Mouse (Mus musculus) bone marrow macrophage, adult 2 months (primary cell): ENCODE data around the gene Shb. TPM values are rescaled to one million over a fixed set of nuclear protein-coding genes. Genes with fewer than 3 reads are reported as not detected.

Experiments used
- H3K27ac ChIP-seq: 2 replicates; pipeline ENCODE4 v1.5.1; 2012; ENCODE audit warnings: low read depth, low read length; ENCODE audit not compliant: insufficient read depth
- H3K4me1 ChIP-seq: 2 replicates; pipeline ENCODE4 v1.6.1; 2012; ENCODE audit warnings: low read length; ENCODE audit not compliant: control insufficient read depth, insufficient read depth
- H3K4me3 ChIP-seq: 2 replicates; pipeline ENCODE4 v1.5.1; 2012; ENCODE audit warnings: mild to moderate bottlenecking, low read length, moderate library complexity; ENCODE audit not compliant: insufficient read depth
- CTCF ChIP-seq: IDR thresholded peaks from 2 replicates; pipeline ENCODE4 v1.5.1; 2012; ENCODE audit warnings: low read depth, mild to moderate bottlenecking, low read length, moderate library complexity
- POLR2A ChIP-seq: IDR thresholded peaks from 2 replicates; pipeline ENCODE4 v1.6.1; 2012; ENCODE audit warnings: mild to moderate bottlenecking, low read depth, low read length, borderline replicate concordance
- polyA plus RNA-seq: library from polyadenylated mRNA; stranded (reverse); fragments of >200 nt; gene quantifications from 2 replicates; pipeline ENCODE4 v1.2.4, GENCODE M21; 2012; ENCODE audit not compliant: missing spikeins, insufficient read depth, insufficient read length

The Shb gene
- polyA plus RNA-seq, 1 experiment = 9.8 TPM

DNA sequence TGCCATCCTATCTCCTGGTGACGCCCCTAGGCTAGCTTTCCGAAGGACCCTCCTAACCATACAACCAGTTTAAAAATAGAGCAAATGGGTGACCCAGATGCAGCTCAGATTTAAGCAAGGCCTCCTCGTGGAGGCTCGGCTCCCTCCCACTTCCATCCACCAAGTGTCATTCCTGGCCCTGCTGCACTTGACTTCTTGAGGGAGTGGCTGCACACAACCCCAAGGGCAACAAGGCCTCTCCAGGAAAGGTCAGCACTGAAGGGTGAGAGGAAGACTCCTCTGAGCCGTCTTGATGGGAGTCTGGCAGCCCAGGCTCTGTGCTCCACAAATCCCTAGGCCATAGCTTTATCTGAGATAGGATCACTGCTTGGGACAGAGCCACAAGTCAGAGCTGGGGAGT lies 25.7 kb downstream of the Shb start:
- no peak overlapping the region for H3K4me3 ChIP-seq
- H3K27ac ChIP-seq = no peak overlapping the region
- no peak for TF ChIP-seq CTCF
- TF ChIP-seq POLR2A = no peak
- H3K4me1 ChIP-seq = peaks cover 21% of the 10 kb centered on the region

DNA sequence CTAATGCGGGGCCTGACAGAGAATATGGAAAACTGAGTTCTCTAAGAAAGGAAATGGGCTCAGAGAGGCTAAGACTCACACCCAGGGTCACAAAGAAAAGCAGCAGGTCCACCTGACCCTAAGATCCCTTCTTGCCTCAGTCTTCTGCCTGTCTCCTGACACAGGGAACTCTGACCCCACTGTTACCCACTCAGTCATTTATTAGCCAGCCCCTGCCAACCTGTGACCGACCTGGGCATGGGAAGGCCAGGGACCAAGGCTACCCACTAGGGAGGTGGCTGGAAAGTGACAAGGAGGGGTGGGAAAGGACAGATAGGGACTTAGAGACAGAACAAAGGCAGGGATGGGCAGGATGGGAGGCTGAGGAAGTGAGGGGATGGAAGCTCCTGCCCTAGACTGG lies 26.6 kb downstream of the Shb start:
- TF ChIP-seq CTCF = no peak
- no peak for TF ChIP-seq POLR2A
- H3K4me1 ChIP-seq = peaks cover 16% of the 10 kb centered on the region
- no peak overlapping the region for H3K27ac ChIP-seq
- H3K4me3 ChIP-seq = no peak overlapping the region

DNA sequence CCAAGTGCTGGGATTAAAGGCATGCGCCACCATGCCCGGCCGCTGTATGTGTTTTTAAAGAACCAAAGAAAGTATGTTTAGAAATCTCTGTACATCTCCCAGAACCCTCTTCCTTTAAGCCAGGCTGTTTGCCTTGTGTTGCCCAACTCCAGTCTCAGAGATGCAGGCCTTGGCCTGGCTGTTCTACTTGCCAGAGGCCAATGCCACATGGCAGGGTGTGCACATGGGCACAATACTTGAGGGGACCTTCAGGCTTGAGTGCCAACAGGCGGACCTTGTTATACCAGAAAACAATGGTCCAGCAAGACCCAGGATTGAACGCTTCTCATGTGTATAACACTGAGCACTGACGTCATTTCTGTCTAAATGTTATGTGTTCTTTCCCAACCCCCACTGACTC lies 27.1 kb downstream of the Shb start:
- no peak overlapping the region for H3K4me3 ChIP-seq
- TF ChIP-seq POLR2A (no peak), CTCF (no peak)
- no peak overlapping the region for H3K27ac ChIP-seq
- H3K4me1 ChIP-seq = peaks cover 16% of the 10 kb centered on the region

DNA sequence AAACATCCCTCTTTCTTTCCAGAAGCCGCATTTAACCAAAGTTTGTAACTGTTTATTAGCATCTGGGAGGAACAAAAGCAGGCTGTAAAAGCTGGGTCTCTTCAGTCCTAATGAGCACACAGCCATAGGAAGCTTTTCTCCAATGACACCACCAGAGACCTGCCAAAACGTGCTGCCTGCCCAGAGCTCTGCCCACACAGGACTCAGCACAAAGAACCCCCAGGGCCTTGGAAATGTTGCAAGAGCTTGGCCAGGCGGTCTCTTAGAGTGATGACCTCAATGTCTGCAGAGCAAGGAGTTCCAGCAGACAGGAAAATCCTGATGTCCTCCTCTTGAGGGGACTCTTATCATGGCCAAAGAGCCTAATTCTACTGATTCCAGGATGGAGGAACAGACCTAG lies 28.5 kb downstream of the Shb start:
- Histone ChIP-seq H3K4me1 (peaks cover 15% of the 10 kb centered on the region), H3K4me3 (no peak overlapping the region), H3K27ac (no peak overlapping the region)
- no peak for TF ChIP-seq CTCF
- TF ChIP-seq POLR2A = no peak

DNA sequence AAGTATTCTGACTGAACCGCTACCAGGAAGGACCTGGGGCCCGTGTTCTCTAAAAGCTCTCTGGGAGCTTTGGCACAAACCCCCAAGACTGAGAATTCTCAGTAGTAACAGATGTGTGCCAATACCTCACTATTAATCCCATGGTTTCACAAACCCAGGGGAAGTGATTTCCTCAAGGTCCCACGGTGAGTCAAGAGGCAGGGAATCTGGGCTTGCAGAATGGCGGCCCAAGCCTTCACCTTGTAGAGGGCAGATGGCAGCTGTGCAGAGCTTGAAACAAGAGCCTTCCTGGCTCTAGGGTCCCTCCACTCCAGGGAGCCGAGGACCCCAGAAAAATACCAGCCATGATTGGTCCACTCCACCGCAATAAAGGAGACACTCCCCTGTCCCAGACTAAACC lies 28.9 kb downstream of the Shb start:
- peaks cover 14% of the 10 kb centered on the region for H3K4me1 ChIP-seq
- H3K27ac ChIP-seq = no peak overlapping the region
- TF ChIP-seq POLR2A (no peak), CTCF (no peak)
- H3K4me3 ChIP-seq = no peak overlapping the region

DNA sequence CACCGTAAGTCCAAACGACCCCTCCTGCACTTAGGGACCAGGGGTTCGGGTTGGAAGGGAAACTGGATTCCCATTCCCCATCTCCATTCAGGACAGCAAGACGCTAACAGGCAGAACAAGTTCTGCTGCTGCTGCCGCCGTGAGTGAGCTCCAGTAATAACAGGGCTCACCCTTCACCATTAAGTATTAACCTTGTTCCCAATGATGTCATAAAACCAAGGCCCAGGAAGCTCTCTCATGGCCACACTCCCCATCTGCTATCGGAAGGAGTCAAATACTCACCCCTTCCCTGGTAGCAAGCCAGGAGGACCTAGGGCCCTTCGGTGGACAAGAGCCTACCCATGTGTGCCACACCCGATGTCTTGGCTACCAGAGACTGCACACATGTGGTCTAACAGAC lies 30.3 kb downstream of the Shb start:
- TF ChIP-seq CTCF (no peak), POLR2A (no peak)
- H3K4me3 ChIP-seq = no peak overlapping the region
- H3K27ac ChIP-seq = no peak overlapping the region
- H3K4me1 ChIP-seq = peaks cover 12% of the 10 kb centered on the region

DNA sequence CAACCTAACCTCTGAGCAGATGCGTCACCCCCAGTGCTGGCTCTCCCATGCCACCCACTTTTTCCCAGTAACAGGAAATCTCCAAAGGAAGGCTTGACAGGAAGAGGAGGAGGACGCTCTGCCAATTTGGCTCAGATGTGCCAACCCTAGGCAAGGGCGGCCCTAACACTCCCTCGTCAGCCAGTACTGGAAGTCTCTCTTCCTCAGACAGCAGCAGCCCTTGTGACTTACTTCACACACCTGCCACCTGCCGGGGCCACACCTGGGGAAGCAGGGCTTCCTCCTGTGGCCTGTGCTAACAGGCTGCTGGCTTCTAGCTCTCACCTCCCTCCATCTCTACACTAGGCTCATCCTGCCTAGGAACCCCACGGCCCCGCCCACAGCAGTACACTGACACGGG lies 31.9 kb downstream of the Shb start:
- no peak for TF ChIP-seq CTCF
- no peak for TF ChIP-seq POLR2A
- Histone ChIP-seq H3K27ac (no peak overlapping the region), H3K4me1 (peaks cover 12% of the 10 kb centered on the region), H3K4me3 (no peak overlapping the region)

DNA sequence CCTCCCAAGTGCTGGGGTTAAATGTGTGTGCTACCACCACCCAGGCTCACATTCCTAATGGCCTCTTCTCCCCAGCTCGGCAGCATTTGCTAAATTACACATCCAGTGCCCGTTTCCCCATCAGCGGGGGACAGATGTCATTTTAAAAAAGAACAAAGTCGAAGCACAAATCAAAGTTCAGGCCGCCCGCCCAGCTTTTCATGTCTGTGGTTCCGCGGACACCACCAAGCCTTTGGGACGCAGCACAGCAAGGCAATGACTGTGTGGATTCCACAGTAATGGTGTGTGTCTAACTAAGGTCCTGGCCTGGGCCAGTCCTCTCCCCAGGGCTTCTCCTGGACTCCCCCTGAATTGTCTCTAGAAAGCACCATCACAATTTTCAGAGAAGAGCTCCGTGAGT lies 32.7 kb downstream of the Shb start:
- no peak overlapping the region for H3K4me3 ChIP-seq
- no peak overlapping the region for H3K27ac ChIP-seq
- TF ChIP-seq CTCF (no peak), POLR2A (no peak)
- H3K4me1 ChIP-seq = peaks cover 12% of the 10 kb centered on the region

DNA sequence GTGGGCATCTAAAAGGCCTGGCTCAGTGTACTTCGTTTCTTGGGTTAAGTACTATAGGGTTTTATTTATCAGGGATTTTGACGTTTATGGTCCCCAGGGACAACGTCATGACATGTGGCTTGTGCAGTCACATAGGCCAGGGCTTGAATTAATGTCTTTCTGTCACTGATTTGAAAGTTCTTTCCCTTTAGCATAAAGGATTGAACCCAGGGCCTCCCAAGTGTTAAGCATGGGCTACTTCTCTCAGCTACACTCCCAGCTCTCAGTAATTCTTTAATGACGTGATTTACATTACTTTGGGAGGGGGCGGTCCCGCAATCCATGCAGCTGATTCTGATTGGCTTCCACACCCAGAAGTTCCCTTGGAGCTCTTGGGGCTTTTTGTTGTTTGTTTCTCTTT lies 33.2 kb downstream of the Shb start:
- no peak overlapping the region for H3K4me3 ChIP-seq
- peaks cover 9% of the 10 kb centered on the region for H3K4me1 ChIP-seq
- TF ChIP-seq CTCF (no peak), POLR2A (no peak)
- no peak overlapping the region for H3K27ac ChIP-seq

DNA sequence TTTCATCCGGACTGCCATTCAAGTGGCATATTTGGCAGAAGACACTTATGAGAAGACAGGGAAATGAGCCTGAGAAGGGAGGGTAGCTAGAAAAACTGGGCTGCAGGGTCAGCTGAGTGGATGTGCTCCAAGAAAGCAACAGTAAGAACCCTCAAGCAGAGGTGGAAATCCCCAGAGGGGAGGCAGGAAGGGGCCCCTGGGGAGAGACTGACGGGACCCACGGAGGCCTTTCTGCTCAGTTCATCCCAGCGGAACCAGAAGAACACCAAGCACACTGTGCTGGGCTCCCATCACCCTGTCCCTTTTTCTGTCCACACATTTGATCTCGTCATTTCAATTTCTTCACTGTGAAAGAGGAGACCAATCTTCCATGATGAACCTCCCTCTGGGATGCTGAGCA lies 33.9 kb downstream of the Shb start:
- TF ChIP-seq POLR2A (no peak), CTCF (no peak)
- Histone ChIP-seq H3K27ac (no peak overlapping the region), H3K4me3 (no peak overlapping the region), H3K4me1 (peaks cover 4% of the 10 kb centered on the region; the same call in 1 of the 2 replicates)

DNA sequence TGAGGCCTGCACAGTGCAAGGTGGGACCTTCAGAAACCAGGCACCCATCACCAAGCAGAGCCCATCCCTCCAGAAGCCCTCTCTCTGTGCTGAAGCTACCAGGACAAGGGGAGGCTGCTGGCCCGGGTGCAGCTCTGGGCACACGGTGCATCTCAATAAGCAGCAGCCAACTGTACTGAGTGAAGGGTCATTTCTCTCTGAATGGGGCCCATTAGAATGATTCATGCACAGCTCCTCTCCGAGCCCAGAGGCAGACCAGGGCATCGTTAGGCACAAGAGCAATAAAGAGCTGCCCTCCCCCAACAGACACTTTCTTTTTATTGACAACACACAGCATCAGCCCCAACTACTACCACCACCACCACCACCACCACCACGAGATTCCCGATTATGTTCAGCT lies 35.0 kb downstream of the Shb start:
- Histone ChIP-seq H3K4me1 (peaks cover 9% of the 10 kb centered on the region), H3K27ac (no peak overlapping the region), H3K4me3 (no peak overlapping the region)

More for the DNA sequence above, 35.0 kb downstream of the Shb start:
- TF ChIP-seq POLR2A = no peak
